Mouse (Mus musculus) limb, embryonic 14.5 days (tissue): ENCODE results near the gene C8b. TPM values are rescaled to one million over a fixed set of nuclear protein-coding genes. Genes with fewer than 3 reads are reported as not detected.

Experiments used
- ATAC-seq: fragments of 200-750 bp; cut with Nextera tagmentation; 2 replicates; pipeline ENCODE4 v1.8.0; 2017; ENCODE audit warnings: low read depth, moderate number of reproducible peaks, moderate TSS enrichment; ENCODE audit not compliant: low FRiP score
- DNase-seq: peaks from one replicate; pipeline ENCODE4 v3.0.0-alpha.2; 2015; ENCODE audit warnings: low spot score
- H3K27ac ChIP-seq: fragments of 300-500 bp; sonication (generic); replicated peaks from 2 replicates; pipeline ENCODE4 v1.5.1; 2014; ENCODE audit warnings: low read depth, mild to moderate bottlenecking, low read length, moderate library complexity, mixed read lengths
- H3K27me3 ChIP-seq: fragments of 300-500 bp; sonication (generic); 2 replicates; pipeline ENCODE4 v1.6.1; 2014; ENCODE audit warnings: low read length, mixed read lengths; ENCODE audit not compliant: control insufficient read depth, insufficient read depth
- H3K36me3 ChIP-seq: fragments of 300-500 bp; sonication (generic); 2 replicates; pipeline ENCODE4 v1.6.1; 2014; ENCODE audit warnings: mild to moderate bottlenecking, low read length, moderate library complexity, mixed read lengths; ENCODE audit not compliant: control insufficient read depth, insufficient read depth
- H3K4me1 ChIP-seq: fragments of 300-500 bp; sonication (generic); 2 replicates; pipeline ENCODE4 v1.6.1; 2014; ENCODE audit warnings: antibody characterized with exemption, low read length, mixed read lengths; ENCODE audit not compliant: control insufficient read depth, insufficient read depth
- H3K4me2 ChIP-seq: fragments of 300-500 bp; sonication (generic); replicated peaks from 2 replicates; pipeline ENCODE4 v1.6.1; 2014; ENCODE audit warnings: low read depth, mild to moderate bottlenecking, low read length, moderate library complexity; ENCODE audit not compliant: severe bottlenecking
- H3K4me3 ChIP-seq: fragments of 300-500 bp; sonication (generic); replicated peaks from 2 replicates; pipeline ENCODE4 v1.5.1; 2014; ENCODE audit warnings: low read length
- H3K9ac ChIP-seq: fragments of 300-500 bp; sonication (generic); 2 replicates; pipeline ENCODE4 v1.6.1; 2014; ENCODE audit warnings: mild to moderate bottlenecking, low read depth, low read length, moderate library complexity; ENCODE audit not compliant: severe bottlenecking
- H3K9me3 ChIP-seq: fragments of 300-500 bp; sonication (generic); 2 replicates; pipeline ENCODE4 v1.6.1; 2016; ENCODE audit warnings: low read length; ENCODE audit not compliant: control insufficient read depth
- POLR2A ChIP-seq: fragments of 200-500 bp; IDR thresholded peaks from 2 replicates; pipeline ENCODE4 v1.8.0; 2012; ENCODE audit warnings: inconsistent platforms, mild to moderate bottlenecking, moderate library complexity, borderline replicate concordance; ENCODE audit not compliant: insufficient read depth, insufficient read length; ENCODE audit errors: extremely low read depth
- WGBS: fragments of 180-500 bp; shearing (Covaris S2); extraction: QIAGEN DNeasy Blood & Tissue Kit; methylation state at CpG from one replicate; pipeline ENCODE4 v1.1.7; 2014; 5-methylcytosine and 5-hydroxymethylcytosine counted together
- polyA plus RNA-seq, 2 experiments: library from polyadenylated mRNA; depleted of rRNA in 1 of 2; stranded (reverse) in 1 of 2; unstranded in 1 of 2; fragments of >200 nt; fragmentation: Nextera tagmentation in 1 of 2; extraction: Ambion mirVana in 1 of 2; gene quantifications; 2 replicates each; pipeline versions ENCODE4 v1.2.1 to v1.2.3; 2012 to 2014

The C8b gene
- polyA plus RNA-seq, 2 experiments = not detected

GRCm38 (mm10) chr4:104792111-104792510 lies 26.0 kb downstream of the C8b start:
- no peak for TF ChIP-seq POLR2A
- Histone ChIP-seq H3K4me3 (no peak overlapping the region), H3K27ac (no peak overlapping the region), H3K9ac (no peak overlapping the region), H3K4me1 (no peaks in the 10 kb centered on the region), H3K27me3 (no peaks in the 10 kb centered on the region), H3K36me3 (no peaks in the 10 kb centered on the region), H3K9me3 (no peaks in the 10 kb centered on the region), H3K4me2 (no peak overlapping the region)
- WGBS = 93% methylated on average over 4 of the region's 4 CpGs
- ATAC-seq (no peak), DNase-seq (no peak)

GRCm38 (mm10) chr4:104798951-104799350 lies 32.8 kb downstream of the C8b start:
- H3K4me2 ChIP-seq = no peak overlapping the region
- no peak overlapping the region for H3K9ac ChIP-seq
- no peaks in the 10 kb centered on the region for H3K27me3 ChIP-seq
- no peaks in the 10 kb centered on the region for H3K36me3 ChIP-seq
- no peaks in the 10 kb centered on the region for H3K4me1 ChIP-seq
- no peak for ATAC-seq
- TF ChIP-seq POLR2A = no peak
- WGBS = 76% methylated on average over 9 of the region's 9 CpGs
- no peak overlapping the region for H3K27ac ChIP-seq
- H3K4me3 ChIP-seq = no peak overlapping the region
- no peaks in the 10 kb centered on the region for H3K9me3 ChIP-seq
- DNase-seq = no peak

GRCm38 (mm10) chr4:104801625-104802024 lies 35.5 kb downstream of the C8b start:
- WGBS = 83% methylated on average over 3 of the region's 3 CpGs
- H3K9me3 ChIP-seq = no peaks in the 10 kb centered on the region
- H3K4me1 ChIP-seq = no peaks in the 10 kb centered on the region
- H3K36me3 ChIP-seq = no peaks in the 10 kb centered on the region
- DNase-seq (no peak), ATAC-seq (no peak)
- H3K4me2 ChIP-seq = no peak overlapping the region
- H3K9ac ChIP-seq = no peak overlapping the region
- H3K27me3 ChIP-seq = no peaks in the 10 kb centered on the region
- TF ChIP-seq POLR2A = no peak
- no peak overlapping the region for H3K27ac ChIP-seq
- no peak overlapping the region for H3K4me3 ChIP-seq

GRCm38 (mm10) chr4:104804100-104804499 lies 38.0 kb downstream of the C8b start:
- H3K4me1 ChIP-seq = no peaks in the 10 kb centered on the region
- WGBS = 77% methylated on average over 4 of the region's 4 CpGs
- ATAC-seq (no peak), DNase-seq (no peak)
- no peak overlapping the region for H3K4me2 ChIP-seq
- no peak overlapping the region for H3K9ac ChIP-seq
- TF ChIP-seq POLR2A = no peak
- no peaks in the 10 kb centered on the region for H3K27me3 ChIP-seq
- H3K9me3 ChIP-seq = no peaks in the 10 kb centered on the region
- H3K36me3 ChIP-seq = no peaks in the 10 kb centered on the region
- no peak overlapping the region for H3K27ac ChIP-seq
- H3K4me3 ChIP-seq = no peak overlapping the region

GRCm38 (mm10) chr4:104805414-104806257 lies 39.5 kb downstream of the C8b start:
- Histone ChIP-seq H3K4me2 (no peak overlapping the region), H3K4me3 (no peak overlapping the region), H3K9me3 (no peaks in the 10 kb centered on the region), H3K27me3 (no peaks in the 10 kb centered on the region), H3K36me3 (no peaks in the 10 kb centered on the region), H3K4me1 (no peaks in the 10 kb centered on the region), H3K27ac (no peak overlapping the region), H3K9ac (no peak overlapping the region)
- TF ChIP-seq POLR2A = no peak
- 83% methylated on average over 19 of the region's 19 CpGs for WGBS
- DNase-seq (no peak), ATAC-seq (no peak)
